Mouse (Mus musculus) kidney, postnatal 0 days (tissue): Measurements from ENCODE around the gene Tmem147. TPM values are rescaled to one million over a fixed set of nuclear protein-coding genes. Genes with fewer than 3 reads are reported as not detected.

Experiments used
- ATAC-seq: fragments of 200-750 bp; cut with Nextera tagmentation; replicated peaks from 2 replicates; pipeline ENCODE4 v1.8.0; 2017; ENCODE audit warnings: low read depth, moderate number of reproducible peaks, moderate TSS enrichment, moderate library complexity; ENCODE audit not compliant: low FRiP score
- DNase-seq: peaks from one replicate; pipeline ENCODE4 v3.0.0-alpha.2; 2016; ENCODE audit warnings: low spot score
- H3K27ac ChIP-seq: fragments of 300-500 bp; sonication (generic); 2 replicates; pipeline ENCODE4 v1.5.1; 2014; ENCODE audit warnings: mild to moderate bottlenecking
- H3K27me3 ChIP-seq: fragments of 300-500 bp; sonication (generic); 2 replicates; pipeline ENCODE4 v1.6.1; 2014; ENCODE audit warnings: low read length, mixed read lengths; ENCODE audit not compliant: insufficient read depth
- H3K36me3 ChIP-seq: fragments of 300-500 bp; sonication (generic); 2 replicates; pipeline ENCODE4 v1.6.1; 2014; ENCODE audit warnings: low read length, mixed read lengths; ENCODE audit not compliant: insufficient read depth
- H3K4me1 ChIP-seq: fragments of 300-500 bp; sonication (generic); replicated peaks from 2 replicates; pipeline ENCODE4 v1.6.1; 2014; ENCODE audit warnings: antibody characterized with exemption, low read length, mixed read lengths; ENCODE audit not compliant: insufficient read depth
- H3K4me2 ChIP-seq: fragments of 300-500 bp; sonication (generic); 2 replicates; pipeline ENCODE4 v1.6.1; 2014; ENCODE audit warnings: mild to moderate bottlenecking, low read length, moderate library complexity, mixed read lengths
- H3K4me3 ChIP-seq: fragments of 300-500 bp; sonication (generic); replicated peaks from 2 replicates; pipeline ENCODE4 v1.5.1; 2014; ENCODE audit warnings: low read depth, low read length
- H3K9ac ChIP-seq: fragments of 300-500 bp; sonication (generic); 2 replicates; pipeline ENCODE4 v1.6.1; 2014; ENCODE audit warnings: low read depth, low read length
- H3K9me3 ChIP-seq: fragments of 300-500 bp; sonication (generic); replicated peaks from 2 replicates; pipeline ENCODE4 v1.6.1; 2016; ENCODE audit warnings: low read length, inconsistent platforms, mixed read lengths
- CTCF ChIP-seq: IDR thresholded peaks from 2 replicates; pipeline ENCODE4 v1.5.1; 2016; ENCODE audit warnings: antibody characterized with exemption, low read depth, mild to moderate bottlenecking, moderate library complexity
- WGBS: fragments of 180-500 bp; shearing (Covaris S2); extraction: QIAGEN DNeasy Blood & Tissue Kit; methylation state at CpG from one replicate; pipeline ENCODE4 v1.1.7; 2014; 5-methylcytosine and 5-hydroxymethylcytosine counted together
- polyA plus RNA-seq: library from polyadenylated mRNA; unstranded; fragments of >200 nt; fragmentation: Nextera tagmentation; extraction: Ambion mirVana; gene quantifications from 2 replicates; pipeline ENCODE4 v1.2.1, GENCODE M21; 2015

Tmem147 gene
- polyA plus RNA-seq, 1 experiment from 2014 or later: 320 TPM

- H3K36me3 ChIP-seq: no peaks in the 10 kb centered on the region
- DNase-seq: no peak
- no peaks in the 10 kb centered on the region; the same call in 1 of the 2 replicates for H3K4me1 ChIP-seq
- TF ChIP-seq CTCF: no peak
- no peak overlapping the region for H3K4me3 ChIP-seq
- H3K27ac ChIP-seq: no peak overlapping the region
- WGBS: 76% methylated on average over 6 of the region's 6 CpGs
- no peak for ATAC-seq
- no peaks in the 10 kb centered on the region for H3K27me3 ChIP-seq
- H3K9me3 ChIP-seq: no peaks in the 10 kb centered on the region
- no peak overlapping the region for H3K9ac ChIP-seq
- no peak overlapping the region for H3K4me2 ChIP-seq
These were observed 41.0 kb downstream of the Tmem147 start for GRCm38 (mm10) chr7:30688325-30688724.

- no peak for ATAC-seq
- Histone ChIP-seq H3K9ac (no peak overlapping the region), H3K4me1 (no peaks in the 10 kb centered on the region; the same call in 1 of the 2 replicates), H3K4me3 (no peak overlapping the region), H3K27me3 (no peaks in the 10 kb centered on the region), H3K36me3 (no peaks in the 10 kb centered on the region), H3K9me3 (no peaks in the 10 kb centered on the region), H3K27ac (no peak overlapping the region), H3K4me2 (no peak overlapping the region)
- no peak for DNase-seq
- no peak for TF ChIP-seq CTCF
- 72% methylated on average over 2 of the region's 2 CpGs for WGBS
These were observed 45.9 kb downstream of the Tmem147 start for GRCm38 (mm10) chr7:30683425-30683824.

GRCm38 (mm10) chr7:30681897-30682296 lies 47.4 kb downstream of the Tmem147 start:
- DNase-seq (no peak), ATAC-seq (no peak)
- no peaks in the 10 kb centered on the region for H3K36me3 ChIP-seq
- H3K4me1 ChIP-seq: no peaks in the 10 kb centered on the region
- no peak overlapping the region for H3K9ac ChIP-seq
- no peak overlapping the region for H3K27ac ChIP-seq
- H3K9me3 ChIP-seq: no peaks in the 10 kb centered on the region
- no peaks in the 10 kb centered on the region for H3K27me3 ChIP-seq
- no peak overlapping the region for H3K4me3 ChIP-seq
- TF ChIP-seq CTCF: no peak
- H3K4me2 ChIP-seq: no peak overlapping the region
- 55% methylated on average over 5 of the region's 5 CpGs for WGBS

- Histone ChIP-seq H3K4me2 (no peak overlapping the region), H3K9ac (no peak overlapping the region), H3K27me3 (no peaks in the 10 kb centered on the region), H3K4me3 (no peak overlapping the region), H3K27ac (no peak overlapping the region), H3K4me1 (no peaks in the 10 kb centered on the region), H3K9me3 (no peaks in the 10 kb centered on the region), H3K36me3 (no peaks in the 10 kb centered on the region)
- no peak for ATAC-seq
- DNase-seq: no peak
- 63% methylated on average over 5 of the region's 5 CpGs for WGBS
- peak; percentile 35; the same call in 1 of the 2 replicates for TF ChIP-seq CTCF
These were observed 50.9 kb downstream of the Tmem147 start for GRCm38 (mm10) chr7:30678263-30678975.

Other genes starting within 250 kb of the Tmem147 start
- 22.9 and 34.1 TPM in 2 replicates for gene Prodh2, start 235.9 kb downstream of the Tmem147 start, polyA plus RNA-seq
- gene Arhgap33, start 194.5 kb downstream of the Tmem147 start, polyA plus RNA-seq: 4.2 TPM in 2 replicates
- 15.8 and 17.7 TPM in 2 replicates for gene Hspb6, start 177.4 kb downstream of the Tmem147 start, polyA plus RNA-seq
- gene Proser3, start 177.2 kb downstream of the Tmem147 start, polyA plus RNA-seq: 5.2 and 5.6 TPM in 2 replicates
- 37.6 and 40.8 TPM in 2 replicates for gene Lin37, start 169.7 kb downstream of the Tmem147 start, polyA plus RNA-seq
- 100 and 102 TPM in 2 replicates for gene U2af1l4, start 166.2 kb downstream of the Tmem147 start, polyA plus RNA-seq
- 5.0 and 7.7 TPM in 2 replicates for gene Gm49396, start 166.2 kb downstream of the Tmem147 start, polyA plus RNA-seq
- gene Psenen, start 165.9 kb downstream of the Tmem147 start, polyA plus RNA-seq: 190 TPM in 2 replicates
- 2.4 and 2.5 TPM in 2 replicates for gene Igflr1, start 164.1 kb downstream of the Tmem147 start, polyA plus RNA-seq
- gene Kmt2b, start 140.8 kb downstream of the Tmem147 start, polyA plus RNA-seq: 4.9 and 5.9 TPM in 2 replicates
- gene Zbtb32, start 130.6 kb downstream of the Tmem147 start, polyA plus RNA-seq: 0.92 and 1.6 TPM in 2 replicates
- 35.5 and 48.6 TPM in 2 replicates for gene Upk1a, start 116.7 kb downstream of the Tmem147 start, polyA plus RNA-seq
- 1,603 and 1,723 TPM in 2 replicates for gene Cox6b1, start 103.4 kb downstream of the Tmem147 start, polyA plus RNA-seq
- not detected in 2 replicates for gene Etv2, start 93.7 kb downstream of the Tmem147 start, polyA plus RNA-seq
- 110 and 112 TPM in 2 replicates for gene Rbm42, start 79.2 kb downstream of the Tmem147 start, polyA plus RNA-seq
- 25.2 and 28.8 TPM in 2 replicates for gene Haus5, start 64.5 kb downstream of the Tmem147 start, polyA plus RNA-seq
- gene Pmis2, start 57.9 kb downstream of the Tmem147 start, polyA plus RNA-seq: not detected in 2 replicates
- 2.0 and 2.5 TPM in 2 replicates for gene 2200002J24Rik, start 30.6 kb downstream of the Tmem147 start, polyA plus RNA-seq
- 4.6 and 5.0 TPM in 2 replicates for gene Atp4a, start 17.3 kb downstream of the Tmem147 start, polyA plus RNA-seq
- 0.15 and 0.32 TPM in 2 replicates for gene Gapdhs, start 14.1 kb upstream of the Tmem147 start, polyA plus RNA-seq
- 2.4 and 2.5 TPM in 2 replicates for gene Sbsn, start 21.9 kb upstream of the Tmem147 start, polyA plus RNA-seq
- gene Dmkn, start 34.2 kb upstream of the Tmem147 start, polyA plus RNA-seq: 1.7 and 2.7 TPM in 2 replicates
- gene Krtdap, start 58.4 kb upstream of the Tmem147 start, polyA plus RNA-seq: 1.4 and 3.4 TPM in 2 replicates
- 0.06 and 0.16 TPM in 2 replicates for gene Ffar2, start 94.2 kb upstream of the Tmem147 start, polyA plus RNA-seq
- gene Ffar3, start 126.6 kb upstream of the Tmem147 start, polyA plus RNA-seq: 0.20 TPM in 1 of 2 replicates, not detected in the other
- 0.03 TPM in 1 of 2 replicates, not detected in the other for gene Ffar1, start 132.0 kb upstream of the Tmem147 start, polyA plus RNA-seq
- 0.20 and 0.45 TPM in 2 replicates for gene Cd22, start 150.8 kb upstream of the Tmem147 start, polyA plus RNA-seq
- gene Mag, start 185.3 kb upstream of the Tmem147 start, polyA plus RNA-seq: 0.79 and 0.91 TPM in 2 replicates
- gene Hamp2, start 195.1 kb upstream of the Tmem147 start, polyA plus RNA-seq: not detected in 2 replicates
- not detected in 2 replicates for gene Hamp, start 214.5 kb upstream of the Tmem147 start, polyA plus RNA-seq
- 21.9 and 22.3 TPM in 2 replicates for gene Usf2, start 227.3 kb upstream of the Tmem147 start, polyA plus RNA-seq
- gene Lsr, start 243.9 kb upstream of the Tmem147 start, polyA plus RNA-seq: 58.4 and 60.6 TPM in 2 replicates
- gene Fam187b, start 244.2 kb upstream of the Tmem147 start, polyA plus RNA-seq: 8.9 and 9.2 TPM in 2 replicates